Mouse (Mus musculus) myocyte (in vitro differentiated cells): ENCODE data around the gene Dazap1.

Experiments
- E2F4 ChIP-seq: IDR thresholded peaks from one replicate; pipeline ENCODE4 v1.6.1; 2011; ENCODE audit warnings: mild to moderate bottlenecking, control low read depth, moderate library complexity; ENCODE audit not compliant: insufficient read depth
- POLR2A ChIP-seq: IDR thresholded peaks from one replicate; pipeline ENCODE4 v1.6.1; 2011; ENCODE audit warnings: low read depth, mild to moderate bottlenecking, control low read depth, moderate library complexity; ENCODE audit not compliant: insufficient read length
- POLR2AphosphoS2 ChIP-seq: IDR thresholded peaks from one replicate; pipeline ENCODE4 v1.6.1; 2011; ENCODE audit warnings: low read depth, control low read depth; ENCODE audit not compliant: insufficient read length

GRCm38 (mm10) chr10:80242607-80243006, 18.7 kb upstream of the Dazap1 start:
- TF ChIP-seq E2F4 (no peak), POLR2A (no peak), POLR2AphosphoS2 (no peak)
